Mouse (Mus musculus) MEL (cell line): Measurements from ENCODE around the gene Erc2. TPM values are rescaled to one million over a fixed set of nuclear protein-coding genes. Genes with fewer than 3 reads are reported as not detected.

Experiments
- DNase-seq: peaks from one replicate; pipeline ENCODE4 v3.0.0; 2011; ENCODE audit warnings: low read depth, low spot score
- H3K27ac ChIP-seq: 2 replicates; pipeline ENCODE4 v1.5.1; 2012; ENCODE audit warnings: low read depth, mild to moderate bottlenecking, control low read depth, low read length, moderate library complexity; ENCODE audit not compliant: control insufficient read depth
- H3K27me3 ChIP-seq, 2 experiments: fragments of 150-350 bp in 1 of 2; sonication (generic) in 1 of 2; 2 replicates each; pipeline ENCODE4 v1.6.1; 2012; ENCODE audit warnings: low read length in 2 of 2, mild to moderate bottlenecking in 2 of 2, improper control_type of control experiment in 1 of 2, moderate library complexity in 1 of 2; ENCODE audit not compliant: insufficient read depth in 2 of 2, control insufficient read depth in 1 of 2
- H3K36me3 ChIP-seq, 2 experiments: 2 replicates each; pipeline ENCODE4 v1.6.1; 2012 to 2014; ENCODE audit warnings: low read length in 2 of 2, improper control_type of control experiment in 1 of 2, inconsistent platforms in 1 of 2, mild to moderate bottlenecking in 1 of 2; ENCODE audit not compliant: insufficient read depth in 2 of 2, control insufficient read depth in 1 of 2
- H3K4me1 ChIP-seq, 2 experiments: fragments of 150-350 bp in 1 of 2; sonication (generic) in 1 of 2; 2 replicates each; pipeline ENCODE4 v1.6.1; 2012; ENCODE audit warnings: low read length in 2 of 2, improper control_type of control experiment in 1 of 2, mild to moderate bottlenecking in 1 of 2; ENCODE audit not compliant: insufficient read depth in 2 of 2, control insufficient read depth in 1 of 2
- H3K4me3 ChIP-seq, 2 experiments: fragments of 150-350 bp in 1 of 2; sonication (generic) in 1 of 2; 2 replicates each; pipeline ENCODE4 v1.5.1; 2012; ENCODE audit warnings: low read depth in 2 of 2, low read length in 2 of 2, mild to moderate bottlenecking in 2 of 2, moderate library complexity in 2 of 2, control low read depth in 1 of 2, improper control_type of control experiment in 1 of 2; ENCODE audit not compliant: control insufficient read depth in 1 of 2, insufficient read depth in 1 of 2
- H3K79me2 ChIP-seq: 2 replicates; pipeline ENCODE4 v1.6.1; 2012; ENCODE audit warnings: mild to moderate bottlenecking, low read length, moderate library complexity; ENCODE audit not compliant: control insufficient read depth, poor library complexity, insufficient read depth
- H3K9ac ChIP-seq: 2 replicates; pipeline ENCODE4 v1.6.1; 2012; ENCODE audit warnings: low read depth, mild to moderate bottlenecking, control low read depth, low read length, moderate library complexity; ENCODE audit not compliant: control insufficient read depth, poor library complexity, severe bottlenecking
- H3K9me3 ChIP-seq: fragments of 150-350 bp; sonication (generic); replicated peaks from 2 replicates; pipeline ENCODE4 v1.6.1; 2012; ENCODE audit warnings: mild to moderate bottlenecking, low read length, improper control_type of control experiment, moderate library complexity; ENCODE audit not compliant: insufficient read depth
- CHD1 ChIP-seq: IDR thresholded peaks from 2 replicates; pipeline ENCODE4 v1.6.1; 2012; ENCODE audit warnings: low read depth, mild to moderate bottlenecking, inconsistent platforms, low read length, improper control_type of control experiment
- CHD2 ChIP-seq: IDR thresholded peaks from 2 replicates; pipeline ENCODE4 v1.6.1; 2011; ENCODE audit warnings: low read length, improper control_type of control experiment
- CTCF ChIP-seq, 3 experiments: IDR thresholded peaks in 2 of 3; conservative IDR thresholded peaks in 1 of 3; 2 replicates each; pipeline ENCODE4 v1.5.1; 2011 to 2012; ENCODE audit warnings: low read length in 3 of 3, low read depth in 2 of 3, mild to moderate bottlenecking in 2 of 3, improper control_type of control experiment in 1 of 3, inconsistent platforms in 1 of 3, mixed read lengths in 1 of 3, moderate library complexity in 1 of 3; ENCODE audit not compliant: control insufficient read depth in 1 of 3, insufficient read depth in 1 of 3, poor library complexity in 1 of 3, severe bottlenecking in 1 of 3
- E2F4 ChIP-seq: IDR thresholded peaks from 2 replicates; pipeline ENCODE4 v1.6.1; 2011; ENCODE audit warnings: low read depth, low read length, improper control_type of control experiment, borderline replicate concordance
- ELF1 ChIP-seq: IDR thresholded peaks from 2 replicates; pipeline ENCODE4 v1.6.1; 2014; ENCODE audit warnings: low read depth, mild to moderate bottlenecking, inconsistent platforms, low read length, improper control_type of control experiment, moderate library complexity
- EP300 ChIP-seq, 2 experiments: IDR thresholded peaks; 2 replicates each; pipeline ENCODE4 v1.6.1; 2011; ENCODE audit warnings: improper control_type of control experiment in 2 of 2, low read length in 2 of 2, low read depth in 1 of 2, mild to moderate bottlenecking in 1 of 2
- ETS1 ChIP-seq: IDR thresholded peaks from 2 replicates; pipeline ENCODE4 v1.6.1; 2012; ENCODE audit warnings: low read depth, mild to moderate bottlenecking, inconsistent platforms, low read length, improper control_type of control experiment, moderate library complexity
- GABPA ChIP-seq: IDR thresholded peaks from 2 replicates; pipeline ENCODE4 v1.6.1; 2012; ENCODE audit warnings: low read depth, mild to moderate bottlenecking, inconsistent platforms, low read length, improper control_type of control experiment, moderate library complexity
- HCFC1 ChIP-seq: IDR thresholded peaks from 2 replicates; pipeline ENCODE4 v1.6.1; 2012; ENCODE audit warnings: low read depth, mild to moderate bottlenecking, inconsistent platforms, low read length, improper control_type of control experiment, moderate library complexity
- MAX ChIP-seq: IDR thresholded peaks from 2 replicates; pipeline ENCODE4 v1.6.1; 2011; ENCODE audit warnings: low read length, improper control_type of control experiment
- MAZ ChIP-seq: IDR thresholded peaks from 2 replicates; pipeline ENCODE4 v1.6.1; 2012; ENCODE audit warnings: low read depth, mild to moderate bottlenecking, inconsistent platforms, low read length, improper control_type of control experiment
- MEF2A ChIP-seq: IDR thresholded peaks from 2 replicates; pipeline ENCODE4 v1.6.1; 2014; ENCODE audit warnings: low read depth, mild to moderate bottlenecking, inconsistent platforms, low read length, improper control_type of control experiment; ENCODE audit not compliant: poor library complexity, insufficient replicate concordance, severe bottlenecking; ENCODE audit errors: extremely low read depth
- MXI1 ChIP-seq: IDR thresholded peaks from 2 replicates; pipeline ENCODE4 v1.6.1; 2011; ENCODE audit warnings: mild to moderate bottlenecking, low read depth, low read length, improper control_type of control experiment
- MYB ChIP-seq: IDR thresholded peaks from 2 replicates; pipeline ENCODE4 v1.6.1; 2011; ENCODE audit warnings: mild to moderate bottlenecking, low read depth, low read length, improper control_type of control experiment
- MYC ChIP-seq: IDR thresholded peaks from 2 replicates; pipeline ENCODE4 v1.6.1; 2011; ENCODE audit warnings: low read depth, mild to moderate bottlenecking, low read length, improper control_type of control experiment, moderate library complexity
- NELFE ChIP-seq: IDR thresholded peaks from 2 replicates; pipeline ENCODE4 v1.6.1; 2011; ENCODE audit warnings: low read depth, low read length, improper control_type of control experiment
- NRF1 ChIP-seq: IDR thresholded peaks from 2 replicates; pipeline ENCODE4 v1.6.1; 2014; ENCODE audit warnings: low read depth, mild to moderate bottlenecking, inconsistent platforms, low read length, improper control_type of control experiment, moderate library complexity; ENCODE audit not compliant: poor library complexity, insufficient read depth, severe bottlenecking
- POLR2AphosphoS2 ChIP-seq: IDR thresholded peaks from 2 replicates; pipeline ENCODE4 v1.6.1; 2011; ENCODE audit warnings: low read length, improper control_type of control experiment
- POLR2AphosphoS5 ChIP-seq: IDR thresholded peaks from 2 replicates; pipeline ENCODE4 v1.6.1; 2012; ENCODE audit warnings: low read depth, borderline replicate concordance, mild to moderate bottlenecking, inconsistent platforms, low read length, moderate library complexity, mixed read lengths
- RAD21 ChIP-seq: IDR thresholded peaks from 2 replicates; pipeline ENCODE4 v1.6.1; 2011; ENCODE audit warnings: mild to moderate bottlenecking, low read depth, low read length, improper control_type of control experiment
- RCOR1 ChIP-seq: IDR thresholded peaks from 2 replicates; pipeline ENCODE4 v1.6.1; 2012; ENCODE audit warnings: low read depth, mild to moderate bottlenecking, inconsistent platforms, low read length, improper control_type of control experiment
- SIN3A ChIP-seq: IDR thresholded peaks from 2 replicates; pipeline ENCODE4 v1.6.1; 2012; ENCODE audit warnings: low read length, improper control_type of control experiment, inconsistent platforms
- SMC3 ChIP-seq: IDR thresholded peaks from 2 replicates; pipeline ENCODE4 v1.6.1; 2011; ENCODE audit warnings: low read depth, low read length, improper control_type of control experiment
- TAL1 ChIP-seq: IDR thresholded peaks from 2 replicates; pipeline ENCODE4 v1.6.1; 2012; ENCODE audit warnings: mild to moderate bottlenecking, inconsistent platforms, low read length, moderate library complexity, mixed read lengths
- TBP ChIP-seq: IDR thresholded peaks from 2 replicates; pipeline ENCODE4 v1.8.0; 2011; ENCODE audit warnings: low read depth, low read length, improper control_type of control experiment
- UBTF ChIP-seq: IDR thresholded peaks from 2 replicates; pipeline ENCODE4 v1.6.1; 2012; ENCODE audit warnings: low read depth, mild to moderate bottlenecking, inconsistent platforms, low read length, improper control_type of control experiment, moderate library complexity, borderline replicate concordance; ENCODE audit not compliant: insufficient read depth
- USF2 ChIP-seq, 2 experiments: IDR thresholded peaks; 2 replicates each; pipeline ENCODE4 v1.6.1; 2011 to 2012; ENCODE audit warnings: improper control_type of control experiment in 2 of 2, low read length in 2 of 2, borderline replicate concordance in 1 of 2, inconsistent platforms in 1 of 2, low read depth in 1 of 2, mild to moderate bottlenecking in 1 of 2; ENCODE audit not compliant: insufficient read depth in 1 of 2
- ZC3H11A ChIP-seq: IDR thresholded peaks from 2 replicates; pipeline ENCODE4 v1.6.1; 2012; ENCODE audit warnings: low read depth, mild to moderate bottlenecking, inconsistent platforms, low read length, improper control_type of control experiment
- ZMIZ1 ChIP-seq: IDR thresholded peaks from 2 replicates; pipeline ENCODE4 v1.6.1; 2012; ENCODE audit warnings: low read depth, mild to moderate bottlenecking, inconsistent platforms, low read length, improper control_type of control experiment, moderate library complexity
- ZNF384 ChIP-seq: IDR thresholded peaks from 2 replicates; pipeline ENCODE4 v1.6.1; 2012; ENCODE audit warnings: low read depth, mild to moderate bottlenecking, inconsistent platforms, low read length, improper control_type of control experiment
- polyA plus RNA-seq, 2 experiments: library from polyadenylated mRNA; stranded (reverse) in 1 of 2; unstranded in 1 of 2; fragments of >175 nt in 1 of 2; fragments of >200 nt in 1 of 2; gene quantifications; 2 replicates each; pipeline versions ENCODE4 v1.2.1 to v1.2.4; 2012; ENCODE audit warnings: low replicate concordance in 2 of 2, low read depth in 1 of 2; ENCODE audit not compliant: insufficient read length in 2 of 2, insufficient read depth in 1 of 2, missing spikeins in 1 of 2
- total RNA-seq: library from RNA; depleted of rRNA; stranded (reverse); fragments of 300-350 nt; gene quantifications from 2 replicates; pipeline ENCODE4 v1.2.3, GENCODE M21; 2012; rRNA removed

The Erc2 gene
- not detected in 2 replicates for total RNA-seq
- not detected for polyA plus RNA-seq

GRCm38 (mm10) chr14:27622176-27622922, at the start of gene Erc2:
Erc2 (plus strand) TSS chr14:27622428.
- Histone ChIP-seq H3K4me3 (no peak within 1 kb of the TSS), H3K9ac (no peak within 1 kb of the TSS), H3K79me2 (no peaks in the 10 kb centered on the region), H3K27me3 (no peaks in the 10 kb centered on the region), H3K36me3 (no peaks in the 10 kb centered on the region), H3K9me3 (no peaks in the 10 kb centered on the region), H3K4me1 (no peaks in the 10 kb centered on the region), H3K27ac (no peak within 1 kb of the TSS)
- DNase-seq: no peak
- TF ChIP-seq GABPA (no peak), RAD21 (no peak), MEF2A (no peak), POLR2AphosphoS2 (no peak), CTCF (IDR thresholded peaks at IDR 0.05 in 2 of 3, conservative IDR thresholded peaks at IDR 0.05 in 1 of 3; ENCODE audit: control insufficient read depth in 1 of 3, insufficient read depth in 1 of 3, low read depth in 2 of 3, low read length in 3 of 3, poor library complexity in 1 of 3, severe bottlenecking in 1 of 3) (no peak), ELF1 (no peak), MAZ (no peak), ZC3H11A (no peak), USF2 (IDR thresholded peaks at IDR 0.05; ENCODE audit: borderline replicate concordance in 1 of 2, insufficient read depth in 1 of 2, low read depth in 1 of 2, low read length in 2 of 2) (no peak), E2F4 (no peak), RCOR1 (no peak), UBTF (no peak), ZMIZ1 (no peak), CHD2 (no peak), TAL1 (no peak), NRF1 (no peak), MXI1 (no peak), TBP (no peak), MYC (no peak)

GRCm38 (mm10) chr14:27578443-27578842, 43.8 kb upstream of the Erc2 start:
- Histone ChIP-seq H3K79me2 (no peaks in the 10 kb centered on the region), H3K4me3 (no peak overlapping the region), H3K4me1 (no peaks in the 10 kb centered on the region), H3K36me3 (no peaks in the 10 kb centered on the region), H3K27me3 (no peaks in the 10 kb centered on the region), H3K9me3 (no peaks in the 10 kb centered on the region), H3K9ac (no peak overlapping the region), H3K27ac (no peak overlapping the region)
- TF ChIP-seq ETS1 (no peak), ZNF384 (no peak), NELFE (no peak), CHD2 (no peak), HCFC1 (no peak), ZMIZ1 (no peak), RCOR1 (no peak), SIN3A (no peak), CHD1 (no peak), EP300 (IDR thresholded peaks at IDR 0.05; ENCODE audit: low read depth in 1 of 2, low read length in 2 of 2) (no peak), GABPA (no peak), POLR2AphosphoS2 (no peak), MYB (no peak), SMC3 (no peak), POLR2AphosphoS5 (no peak), ZC3H11A (no peak), MAX (no peak)
- no peak for DNase-seq
